ENCODE assay signal across 7 mouse cellular contexts in the genomic region with DNA sequence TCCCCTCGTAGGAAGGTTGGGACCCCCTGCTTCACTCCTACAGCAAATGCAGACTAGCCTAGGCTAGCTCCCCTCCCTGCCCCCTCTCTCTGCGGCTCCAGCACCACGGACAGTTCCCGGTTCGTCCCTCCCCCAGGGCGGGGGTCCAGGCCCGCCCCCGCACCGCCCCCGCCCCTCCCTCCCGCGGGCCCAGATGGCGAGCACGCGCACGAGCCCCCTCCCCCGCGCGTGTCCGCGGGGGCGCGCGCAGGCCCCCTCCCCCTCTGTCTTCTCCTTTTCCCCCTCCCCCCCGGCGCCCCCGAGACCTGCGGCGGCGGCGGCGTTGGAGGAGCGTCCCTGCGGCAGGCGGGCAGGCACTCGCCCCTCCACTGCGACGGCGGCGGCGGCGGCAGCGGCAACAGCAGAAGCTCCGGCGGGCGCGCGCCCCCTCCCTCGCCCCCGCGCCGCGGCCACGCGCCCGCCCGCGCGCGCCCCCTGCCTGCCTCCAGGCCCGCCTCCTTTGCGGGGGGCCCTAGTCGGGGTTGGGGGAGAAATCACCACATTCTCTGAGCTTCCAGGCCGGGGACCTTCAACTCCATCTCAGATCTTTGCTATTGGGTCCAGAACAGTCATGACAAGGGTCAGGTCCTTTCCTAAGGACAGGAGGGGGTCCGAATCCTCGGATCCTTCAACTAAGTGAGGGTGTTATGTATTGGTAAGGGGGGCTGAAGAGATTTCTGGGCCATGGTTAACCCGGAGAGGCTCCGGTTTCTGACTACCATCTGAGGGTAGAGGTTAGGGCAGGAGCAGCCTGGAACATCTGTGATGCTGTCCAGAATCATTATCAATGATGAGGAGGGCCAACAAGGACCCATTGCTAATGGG. TPM values are rescaled to one million over a fixed set of nuclear protein-coding genes. Genes with fewer than 3 reads are reported as not detected.
DNase-seq lines count a peak whose midpoint lies in the region; ATAC-seq and TF ChIP-seq lines count a peak whose summit lies in the region.

No protein-coding gene starts in this region.

- no peaks in the 10 kb centered on the region for H3K36me3 ChIP-seq in lung, postnatal 0 days (ENCODE audit: insufficient read depth, low read length)
- no peaks in the 10 kb centered on the region for H3K36me3 ChIP-seq in forebrain, embryonic 11.5 days (ENCODE audit: control insufficient read depth, insufficient read depth, low read length)
- no peaks in the 10 kb centered on the region for H3K36me3 ChIP-seq in midbrain, embryonic 13.5 days

- no peaks in the 10 kb centered on the region for H3K9me3 ChIP-seq in lung, postnatal 0 days (ENCODE audit: low read length)
- no peaks in the 10 kb centered on the region for H3K9me3 ChIP-seq in forebrain, embryonic 11.5 days (ENCODE audit: control insufficient read depth, low read length)
- no peaks in the 10 kb centered on the region for H3K9me3 ChIP-seq in midbrain, embryonic 13.5 days

- peaks cover 37% of the 10 kb centered on the region for H3K27me3 ChIP-seq in lung, postnatal 0 days (replicated peaks; ENCODE audit: insufficient read depth, low read length)
- peaks cover 54% of the 10 kb centered on the region for H3K27me3 ChIP-seq in forebrain, embryonic 11.5 days (ENCODE audit: control insufficient read depth, insufficient read depth, low read length)
- H3K27me3 ChIP-seq in midbrain, embryonic 13.5 days: peaks cover 95% of the 10 kb centered on the region

- H3K4me3 ChIP-seq in lung, postnatal 0 days (ENCODE audit: low read depth, low read length): peak overlapping the region; percentile 41
- H3K4me3 ChIP-seq in forebrain, embryonic 11.5 days (ENCODE audit: low read depth, low read length): peak overlapping the region; percentile 45
- peak overlapping the region; percentile 52 for H3K4me3 ChIP-seq in midbrain, embryonic 13.5 days (replicated peaks)

- H3K4me1 ChIP-seq in lung, postnatal 0 days (ENCODE audit: insufficient read depth, low read depth, low read length): no peaks in the 10 kb centered on the region
- H3K4me1 ChIP-seq in forebrain, embryonic 11.5 days (replicated peaks; ENCODE audit: control insufficient read depth, insufficient read depth, low read length): peaks cover 9% of the 10 kb centered on the region
- peaks cover 14% of the 10 kb centered on the region for H3K4me1 ChIP-seq in midbrain, embryonic 13.5 days (replicated peaks)

- peak; percentile 28 for DNase-seq in lung, postnatal 0 days (ENCODE audit: low spot score)
- DNase-seq in lung, postnatal 36 days: no peak
- peak; percentile 59 to 83 for DNase-seq in cerebellum, adult 18-20 months
- peak; percentile 79 for DNase-seq in forebrain, embryonic 11.5 days (ENCODE audit: low spot score)
- peak; percentile 42 to 57 for DNase-seq in layer of hippocampus, postnatal 25 days (ENCODE audit: extremely low spot score in 1 of 2, low spot score in 1 of 2)
- peak; percentile 38 for DNase-seq in thymus, postnatal 25 days

- no peak overlapping the region for H3K9ac ChIP-seq in lung, postnatal 0 days (replicated peaks; ENCODE audit: low read depth)
- H3K9ac ChIP-seq in forebrain, embryonic 11.5 days (ENCODE audit: low read length): peak overlapping the region; percentile 41
- H3K9ac ChIP-seq in midbrain, embryonic 13.5 days (replicated peaks): peak overlapping the region; percentile 64

- no peak overlapping the region for H3K27ac ChIP-seq in lung, postnatal 0 days (ENCODE audit: low read length)
- H3K27ac ChIP-seq in forebrain, embryonic 11.5 days (ENCODE audit: low read depth, low read length): no peak overlapping the region
- no peak overlapping the region for H3K27ac ChIP-seq in midbrain, embryonic 13.5 days

- TF ChIP-seq CTCF in lung, postnatal 0 days (IDR thresholded peaks at IDR 0.05): no peak

- WGBS in lung, postnatal 0 days: 4% methylated on average over 14 of the region's 68 CpGs
- WGBS in forebrain, embryonic 11.5 days: 4% methylated on average over 25 of the region's 68 CpGs
- WGBS in midbrain, embryonic 13.5 days: 2% methylated on average over 21 of the region's 68 CpGs

- peak overlapping the region; percentile 70 for H3K4me2 ChIP-seq in lung, postnatal 0 days (replicated peaks; ENCODE audit: low read depth, low read length)
- H3K4me2 ChIP-seq in forebrain, embryonic 11.5 days (ENCODE audit: low read depth, low read length, severe bottlenecking): peak overlapping the region; percentile 74
- peak overlapping the region; percentile 78 for H3K4me2 ChIP-seq in midbrain, embryonic 13.5 days (replicated peaks)

- TF ChIP-seq EP300 in lung, postnatal 0 days (IDR thresholded peaks at IDR 0.05): no peak

- ATAC-seq in lung, postnatal 0 days: no peak
- ATAC-seq in forebrain, embryonic 11.5 days (replicated peaks; ENCODE audit: low FRiP score): peak; percentile 55; the same call in 1 of the 2 replicates
- ATAC-seq in midbrain, embryonic 13.5 days: peak; percentile 74

RNA-seq across cellular contexts. Expression of gene Gm20479, which starts 39.2 kb away (rescaled TPM):
- not detected in 2 replicates for polyA plus RNA-seq in lung, postnatal 0 days (2015; fragmentation: Nextera tagmentation; extraction: Ambion mirVana)
- not detected in 2 replicates for polyA plus RNA-seq in forebrain, embryonic 11.5 days (2014; fragmentation: Nextera tagmentation; extraction: Ambion mirVana)
- not detected for total RNA-seq in layer of hippocampus, postnatal 25 days (2021)
- 0.53 TPM in 1 of 2 replicates, not detected in the other for polyA plus RNA-seq in midbrain, embryonic 13.5 days (2015; fragmentation: Nextera tagmentation; extraction: Ambion mirVana)

RNA-seq across cellular contexts. Expression of gene Shkbp1, which starts 40.6 kb away (rescaled TPM):
- 31.1 and 31.2 TPM in 2 replicates for polyA plus RNA-seq in lung, postnatal 0 days (2015; fragmentation: Nextera tagmentation; extraction: Ambion mirVana)
- polyA plus RNA-seq in forebrain, embryonic 11.5 days (2014; fragmentation: Nextera tagmentation; extraction: Ambion mirVana): 64.3 and 67.6 TPM in 2 replicates
- 10 to 100 TPM; 19.7 to 30.4 TPM for total RNA-seq in layer of hippocampus, postnatal 25 days (2021)
- polyA plus RNA-seq in midbrain, embryonic 13.5 days (2015; fragmentation: Nextera tagmentation; extraction: Ambion mirVana): 67.2 and 84.3 TPM in 2 replicates

RNA-seq across cellular contexts. Expression of gene Sptbn4, which starts 51.1 kb away (rescaled TPM):
- 0.20 and 0.21 TPM in 2 replicates for polyA plus RNA-seq in lung, postnatal 0 days (2015; fragmentation: Nextera tagmentation; extraction: Ambion mirVana)
- 0.19 and 0.28 TPM in 2 replicates for polyA plus RNA-seq in forebrain, embryonic 11.5 days (2014; fragmentation: Nextera tagmentation; extraction: Ambion mirVana)
- total RNA-seq in layer of hippocampus, postnatal 25 days (2021): 100 to 1,000 TPM; 121 to 142 TPM
- polyA plus RNA-seq in midbrain, embryonic 13.5 days (2015; fragmentation: Nextera tagmentation; extraction: Ambion mirVana): 1.1 and 2.2 TPM in 2 replicates

RNA-seq across cellular contexts. Expression of gene Blvrb, which starts 51.4 kb away (rescaled TPM):
- 61.7 and 63.4 TPM in 2 replicates for polyA plus RNA-seq in lung, postnatal 0 days (2015; fragmentation: Nextera tagmentation; extraction: Ambion mirVana)
- 34.4 and 38.0 TPM in 2 replicates for polyA plus RNA-seq in forebrain, embryonic 11.5 days (2014; fragmentation: Nextera tagmentation; extraction: Ambion mirVana)
- 10 to 100 TPM; 16.1 to 22.6 TPM for total RNA-seq in layer of hippocampus, postnatal 25 days (2021)
- polyA plus RNA-seq in midbrain, embryonic 13.5 days (2015; fragmentation: Nextera tagmentation; extraction: Ambion mirVana): 14.8 and 16.1 TPM in 2 replicates

RNA-seq across cellular contexts. Expression of gene Ltbp4, which starts 58.9 kb away (rescaled TPM):
- 99.9 and 103 TPM in 2 replicates for polyA plus RNA-seq in lung, postnatal 0 days (2015; fragmentation: Nextera tagmentation; extraction: Ambion mirVana)
- 11.9 and 13.0 TPM in 2 replicates for polyA plus RNA-seq in forebrain, embryonic 11.5 days (2014; fragmentation: Nextera tagmentation; extraction: Ambion mirVana)
- total RNA-seq in layer of hippocampus, postnatal 25 days (2021): 10 to 100 TPM; 47.2 to 61.7 TPM
- polyA plus RNA-seq in midbrain, embryonic 13.5 days (2015; fragmentation: Nextera tagmentation; extraction: Ambion mirVana): 8.0 and 9.1 TPM in 2 replicates
